Mouse (Mus musculus) bone marrow macrophage, adult 2 months (primary cell): Measurements from ENCODE around the gene Ripply1.

Experiments
- CTCF ChIP-seq: IDR thresholded peaks from 2 replicates; pipeline ENCODE4 v1.5.1; 2012; ENCODE audit warnings: low read depth, mild to moderate bottlenecking, low read length, moderate library complexity
- POLR2A ChIP-seq: IDR thresholded peaks from 2 replicates; pipeline ENCODE4 v1.6.1; 2012; ENCODE audit warnings: mild to moderate bottlenecking, low read depth, low read length, borderline replicate concordance

DNA sequence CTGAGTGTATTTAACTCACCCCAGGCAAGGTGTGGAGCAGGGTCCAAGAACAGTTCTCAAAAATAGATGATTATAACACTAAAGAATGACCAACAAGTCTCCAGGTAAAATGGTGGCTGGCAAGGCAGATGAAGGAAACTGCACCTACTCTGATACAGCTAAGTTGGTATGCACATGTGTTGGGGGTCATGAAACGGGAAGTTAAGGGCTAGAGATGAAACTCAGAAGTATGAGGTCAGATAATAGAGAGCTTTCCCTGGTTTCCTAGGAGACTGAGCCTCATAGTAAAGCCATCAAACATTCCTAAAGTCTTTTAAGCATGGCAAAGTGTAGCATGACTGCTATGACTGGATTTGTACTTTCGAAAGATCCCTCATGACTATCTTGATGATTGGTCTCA is 20.9 kb upstream of the Ripply1 start:
- TF ChIP-seq CTCF (no peak), POLR2A (no peak)
